Comparison of ENCODE assay signal across 8 mouse cellular contexts in genomic region chr2:145167664-145168360, GRCm38 (mm10). TPM values are rescaled to one million over a fixed set of nuclear protein-coding genes. Genes with fewer than 3 reads are reported as not detected.
DNase-seq lines count a peak whose midpoint lies in the region; ATAC-seq and TF ChIP-seq lines count a peak whose summit lies in the region.

TSS of gene Slc24a3 (plus strand) at chr2:145167754.

- no peaks in the 10 kb centered on the region for H3K4me1 ChIP-seq in forebrain, postnatal 0 days (ENCODE audit: insufficient read depth)
- no peaks in the 10 kb centered on the region; the same call in 1 of the 2 replicates for H3K4me1 ChIP-seq in liver, embryonic 16.5 days (ENCODE audit: control insufficient read depth, low read depth, low read length)
- peaks cover 23% of the 10 kb centered on the region for H3K4me1 ChIP-seq in neural tube, embryonic 13.5 days (replicated peaks)

- intact Hi-C loops in heart, postnatal 25 days (cut with DNase I), result loop anchor here (5.0 kb wide), 1 partner anchor 124 kb away; no protein-coding TSS in a partner anchor

- peak within 1 kb of the TSS; percentile 85 for H3K27ac ChIP-seq in forebrain, postnatal 0 days (ENCODE audit: low read depth, low read length)
- H3K27ac ChIP-seq in liver, embryonic 16.5 days (ENCODE audit: low read length), result no peak within 1 kb of the TSS
- peak within 1 kb of the TSS; percentile 96 for H3K27ac ChIP-seq in neural tube, embryonic 13.5 days (replicated peaks)

- peak within 1 kb of the TSS; percentile 73 for H3K9ac ChIP-seq in forebrain, postnatal 0 days
- H3K9ac ChIP-seq in liver, embryonic 16.5 days (ENCODE audit: low read depth, low read length), result peak within 1 kb of the TSS; percentile 51
- peak within 1 kb of the TSS; percentile 89 for H3K9ac ChIP-seq in neural tube, embryonic 13.5 days

- H3K9me3 ChIP-seq in forebrain, postnatal 0 days (ENCODE audit: low read length), result no peaks in the 10 kb centered on the region
- H3K9me3 ChIP-seq in liver, embryonic 16.5 days (replicated peaks; ENCODE audit: control insufficient read depth, low read length), result no peaks in the 10 kb centered on the region
- no peaks in the 10 kb centered on the region for H3K9me3 ChIP-seq in neural tube, embryonic 13.5 days

- H3K27me3 ChIP-seq in forebrain, postnatal 0 days (ENCODE audit: insufficient read depth, low read length), result no peaks in the 10 kb centered on the region
- peaks cover 19% of the 10 kb centered on the region for H3K27me3 ChIP-seq in liver, embryonic 16.5 days (ENCODE audit: control insufficient read depth, insufficient read depth, low read depth, low read length)
- no peaks in the 10 kb centered on the region for H3K27me3 ChIP-seq in neural tube, embryonic 13.5 days

- under 1% methylated on average over 63 of the region's 100 CpGs for WGBS in forebrain, postnatal 0 days
- under 1% methylated on average over 61 of the region's 100 CpGs for WGBS in liver, embryonic 16.5 days (ENCODE audit: insufficient replicate concordance)
- WGBS in neural tube, embryonic 13.5 days, result under 1% methylated on average over 46 of the region's 100 CpGs

- TF ChIP-seq CTCF in forebrain, postnatal 0 days (IDR thresholded peaks at IDR 0.05; ENCODE audit: low read depth), result peak; percentile 85

- H3K36me3 ChIP-seq in forebrain, postnatal 0 days (ENCODE audit: insufficient read depth), result no peaks in the 10 kb centered on the region
- no peaks in the 10 kb centered on the region for H3K36me3 ChIP-seq in liver, embryonic 16.5 days (ENCODE audit: control insufficient read depth, insufficient read depth)
- H3K36me3 ChIP-seq in neural tube, embryonic 13.5 days, result no peaks in the 10 kb centered on the region

- DNase-seq in CD4-positive, CD25-positive, alpha-beta regulatory T cell, adult 2 months (ENCODE audit: low read depth, low spot score), result peak; percentile 73
- DNase-seq in cerebellum, adult 11 months, result peak; percentile 81
- peak; percentile 84 for DNase-seq in forebrain, postnatal 0 days
- DNase-seq in heart, postnatal 25 days (ENCODE audit: low spot score), result peak; percentile 67
- DNase-seq in layer of hippocampus, adult 11-12 months (ENCODE audit: low spot score), result peak; percentile 86
- DNase-seq in testis, postnatal 10 days (ENCODE audit: low spot score), result peak; percentile 85

- H3K4me3 ChIP-seq in forebrain, postnatal 0 days (ENCODE audit: low read depth, low read length), result peak within 1 kb of the TSS; percentile 62
- peak within 1 kb of the TSS; percentile 64 for H3K4me3 ChIP-seq in liver, embryonic 16.5 days (ENCODE audit: low read depth, low read length)
- peak within 1 kb of the TSS; percentile 67 for H3K4me3 ChIP-seq in neural tube, embryonic 13.5 days

- ATAC-seq in forebrain, postnatal 0 days, result peak; percentile 93
- peak; percentile 87 for ATAC-seq in liver, embryonic 16.5 days (ENCODE audit: low read depth)
- peak; percentile 93 for ATAC-seq in neural tube, embryonic 13.5 days (ENCODE audit: low read depth)

- peak within 1 kb of the TSS; percentile 91 for H3K4me2 ChIP-seq in forebrain, postnatal 0 days (ENCODE audit: low read depth)
- H3K4me2 ChIP-seq in liver, embryonic 16.5 days (ENCODE audit: low read depth, low read length), result peak within 1 kb of the TSS; percentile 88
- H3K4me2 ChIP-seq in neural tube, embryonic 13.5 days, result peak within 1 kb of the TSS; percentile 80

RNA-seq across cellular contexts. Expression of gene Slc24a3, which starts in this region (rescaled TPM):
- 31.7 and 40.6 TPM in 2 replicates for total RNA-seq in forebrain, postnatal 0 days (2014; rRNA removed)
- polyA plus RNA-seq in forebrain, postnatal 0 days (2015; fragmentation: Nextera tagmentation; extraction: Ambion mirVana), result 15.3 and 27.0 TPM in 2 replicates
- total RNA-seq in heart, postnatal 25 days (2021), result 1 to 10 TPM; 2.5 to 2.8 TPM
- polyA plus RNA-seq in liver, embryonic 16.5 days (2015; fragmentation: Nextera tagmentation; extraction: Ambion mirVana), result 0.34 and 0.40 TPM in 2 replicates
- 11.5 and 14.9 TPM in 2 replicates for polyA plus RNA-seq in neural tube, embryonic 13.5 days (2015; fragmentation: Nextera tagmentation; extraction: Ambion mirVana)

Comparison
In these comparisons a context has a peak if more than half of its experiments do, and no peak if none do; other contexts are left out.
1. Peak in ATAC-seq, H3K4me3 ChIP-seq, H3K9ac ChIP-seq and H3K4me2 ChIP-seq in liver, embryonic 16.5 days; RNA of the gene not detected or under 1 TPM.